Mouse (Mus musculus): ENCODE data around the gene 2810006K23Rik.
A peak's percentile ranks its signal among the peaks of the same experiment; 100 is the strongest.
"Not testable (repeated sequence)": the region's sequence is repeated elsewhere in the genome, so short reads cannot be mapped to it uniquely, and the experiment has no call there.

2810006K23Rik gene

GRCm38 (mm10) chr5:124349196-124349595 lies 21.3 kb downstream of the 2810006K23Rik start:
- DNase-seq (ENCODE audit: low spot score): no peak

- DNase-seq (ENCODE audit: low spot score): no peak
Observed at GRCm38 (mm10) chr5:124350350-124350749, 22.5 kb downstream of the 2810006K23Rik start.

GRCm38 (mm10) chr5:124351111-124351560 lies 23.2 kb downstream of the 2810006K23Rik start:
- no peak for DNase-seq (ENCODE audit: low spot score)

- DNase-seq (ENCODE audit: low spot score): no peak
Observed at GRCm38 (mm10) chr5:124351604-124352003, 23.7 kb downstream of the 2810006K23Rik start.

- DNase-seq (ENCODE audit: low spot score): peak; percentile 55
Observed at GRCm38 (mm10) chr5:124352141-124352920, 24.4 kb downstream of the 2810006K23Rik start.

- no peak for DNase-seq (ENCODE audit: low spot score)
Observed at GRCm38 (mm10) chr5:124353011-124353725, 25.3 kb downstream of the 2810006K23Rik start.

- DNase-seq (ENCODE audit: low spot score): peak; percentile 60
Observed at GRCm38 (mm10) chr5:124353726-124354547, 26.0 kb downstream of the 2810006K23Rik start.

- DNase-seq (ENCODE audit: low spot score): no peak
Observed at GRCm38 (mm10) chr5:124354574-124355424, 26.9 kb downstream of the 2810006K23Rik start.

GRCm38 (mm10) chr5:124355425-124355959 lies 27.6 kb downstream of the 2810006K23Rik start:
- no peak for DNase-seq (ENCODE audit: low spot score)

- DNase-seq (ENCODE audit: low spot score): no peak
Observed at GRCm38 (mm10) chr5:124356695-124357094, 28.8 kb downstream of the 2810006K23Rik start.

GRCm38 (mm10) chr5:124359641-124360040 lies 31.8 kb downstream of the 2810006K23Rik start:
- no peak for DNase-seq (ENCODE audit: low spot score)

- DNase-seq (ENCODE audit: low spot score): not testable (repeated sequence)
Observed at GRCm38 (mm10) chr5:124362982-124363381, 35.1 kb downstream of the 2810006K23Rik start, which contains the start of gene Cdk2ap1. TSS of gene Cdk2ap1 (minus strand) at chr5:124363082.

- DNase-seq (ENCODE audit: low spot score): no peak
Observed at GRCm38 (mm10) chr5:124364173-124364918, 36.5 kb downstream of the 2810006K23Rik start.

GRCm38 (mm10) chr5:124365754-124366153 lies 37.9 kb downstream of the 2810006K23Rik start:
- DNase-seq (ENCODE audit: low spot score): no peak

- no peak for DNase-seq (ENCODE audit: low spot score)
Observed at GRCm38 (mm10) chr5:124366721-124367120, 38.8 kb downstream of the 2810006K23Rik start.

- DNase-seq (ENCODE audit: low spot score): no peak
Observed at GRCm38 (mm10) chr5:124374298-124374697, 46.4 kb downstream of the 2810006K23Rik start.

- no peak for DNase-seq (ENCODE audit: low spot score)
Observed at GRCm38 (mm10) chr5:124376401-124376800, 48.5 kb downstream of the 2810006K23Rik start.

- DNase-seq (ENCODE audit: low spot score): no peak
Observed at GRCm38 (mm10) chr5:124377149-124377548, 49.3 kb downstream of the 2810006K23Rik start.

GRCm38 (mm10) chr5:124380121-124380520 lies 52.2 kb downstream of the 2810006K23Rik start:
- DNase-seq (ENCODE audit: low spot score): no peak

- no peak for DNase-seq (ENCODE audit: low spot score)
Observed at GRCm38 (mm10) chr5:124387932-124388331, 60.0 kb downstream of the 2810006K23Rik start.
